Mouse (Mus musculus) kidney, postnatal 10 days (tissue): ENCODE measurements around the gene Card14.
A peak's percentile ranks its signal among the peaks of the same experiment; 100 is the strongest.
"Not testable (repeated sequence)": the region's sequence is repeated elsewhere in the genome, so short reads cannot be mapped to it uniquely, and the experiment has no call there.

Experiments used
- DNase-seq: peaks from one replicate; pipeline ENCODE4 v3.0.0; 2021; ENCODE audit warnings: mixed read lengths

Card14 gene

DNA sequence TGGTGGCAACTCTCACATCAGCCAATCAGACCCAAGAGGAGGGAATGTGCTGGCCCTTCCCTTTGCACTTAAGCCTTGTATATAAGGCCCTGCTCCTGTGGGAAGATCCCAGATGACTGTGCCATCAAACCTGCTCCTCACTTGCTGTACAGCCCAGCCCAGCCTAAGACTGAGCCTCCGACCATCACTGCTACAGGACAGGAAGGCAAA is at the start of gene Card14:
TSS of gene Card14 (plus strand) at position 111 of the 210 bp plus-strand sequence.
- no peak for DNase-seq

DNA sequence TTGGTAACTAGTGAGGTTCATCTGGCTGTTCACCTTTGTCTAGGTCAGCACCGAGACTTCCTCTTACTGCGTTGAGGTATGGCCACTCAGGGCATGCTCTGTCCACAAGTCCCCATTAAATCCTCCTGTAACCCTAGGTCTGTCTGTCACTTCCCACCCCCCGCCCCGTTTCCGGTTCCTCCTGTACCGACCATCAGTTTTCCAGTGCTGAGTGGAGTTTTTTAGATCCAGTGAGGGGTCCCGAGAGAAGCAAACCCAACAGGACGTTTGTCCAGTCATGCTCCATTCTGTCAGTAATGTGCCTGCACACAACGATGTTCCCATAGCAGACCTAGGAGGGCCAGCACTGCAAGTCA is 49.4 kb upstream of the Card14 start:
- peak; percentile 39 for DNase-seq

DNA sequence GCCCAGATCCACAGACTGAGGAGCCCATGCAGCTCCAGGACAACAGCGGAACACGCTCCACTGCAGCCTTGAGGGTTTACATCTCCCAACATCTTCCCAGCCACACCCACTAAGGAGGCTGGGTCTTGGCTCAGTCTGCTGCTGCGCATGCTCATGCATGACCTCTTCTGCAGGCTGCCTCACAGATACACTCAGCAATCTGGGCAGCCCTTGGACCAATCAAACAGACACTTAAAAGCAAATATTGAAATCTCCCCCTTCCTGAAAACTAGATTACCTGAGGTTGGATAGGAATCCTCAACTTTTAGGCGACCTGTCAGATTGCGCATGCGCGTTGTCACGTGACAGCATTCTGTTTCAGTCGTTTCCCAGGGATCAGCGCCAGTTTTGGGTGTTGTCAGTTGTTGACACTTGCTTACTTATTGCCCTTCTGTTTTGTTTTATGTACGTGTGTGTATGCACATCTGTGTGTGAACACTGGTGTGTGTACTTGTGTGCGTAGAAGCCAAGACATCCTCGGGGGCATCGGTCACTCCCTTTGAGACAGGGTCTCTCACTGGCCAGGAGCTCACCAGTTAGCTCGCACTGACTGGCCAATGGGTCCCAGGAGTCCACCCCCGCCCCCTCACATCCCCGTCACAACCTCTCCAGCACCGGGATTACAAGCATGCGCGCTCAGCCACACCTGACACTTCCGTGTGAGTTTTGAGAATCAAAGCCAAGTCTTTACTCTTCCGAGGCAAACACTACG is 48.8 kb upstream of the Card14 start:
- peak; percentile 81 for DNase-seq

DNA sequence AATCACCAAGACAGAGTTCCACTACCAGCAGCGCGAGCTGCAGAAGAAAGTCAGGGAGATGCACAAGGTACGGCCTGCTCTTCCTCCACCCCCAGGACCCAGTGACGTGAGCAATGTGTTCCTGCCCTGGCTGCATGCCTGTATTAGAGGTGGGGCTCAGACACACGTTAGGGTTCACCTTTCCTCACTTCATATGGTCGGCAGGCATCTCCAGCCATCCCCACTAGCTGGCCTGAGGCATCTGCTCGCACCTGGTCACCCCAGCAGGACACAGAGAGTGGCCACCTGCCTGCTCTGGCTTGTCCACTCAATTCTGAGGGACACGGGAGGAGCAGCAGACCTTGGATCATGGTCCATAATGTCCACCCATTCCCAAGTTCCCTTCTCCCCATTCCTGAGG is 47.6 kb upstream of the Card14 start:
- no peak for DNase-seq

DNA sequence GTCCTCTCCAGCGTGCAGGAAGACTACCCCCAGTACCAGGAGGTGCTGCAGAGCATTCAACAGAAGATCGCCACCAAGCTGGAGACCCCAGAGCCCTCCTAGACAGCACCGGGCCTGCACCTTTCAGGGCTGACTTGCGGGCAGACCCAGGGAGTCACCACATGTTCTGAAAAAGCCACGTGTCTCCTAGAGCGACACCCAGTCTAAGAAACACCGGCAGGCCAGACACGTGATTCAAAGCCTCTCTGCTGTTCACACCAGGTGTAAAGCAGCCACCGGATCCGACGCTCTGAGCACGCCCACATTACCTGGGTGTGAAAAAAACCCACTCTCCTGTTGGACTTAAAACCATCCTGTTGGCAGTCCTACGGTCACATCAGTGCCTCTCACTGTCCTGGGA is 43.2 kb upstream of the Card14 start:
- DNase-seq = no peak

DNA sequence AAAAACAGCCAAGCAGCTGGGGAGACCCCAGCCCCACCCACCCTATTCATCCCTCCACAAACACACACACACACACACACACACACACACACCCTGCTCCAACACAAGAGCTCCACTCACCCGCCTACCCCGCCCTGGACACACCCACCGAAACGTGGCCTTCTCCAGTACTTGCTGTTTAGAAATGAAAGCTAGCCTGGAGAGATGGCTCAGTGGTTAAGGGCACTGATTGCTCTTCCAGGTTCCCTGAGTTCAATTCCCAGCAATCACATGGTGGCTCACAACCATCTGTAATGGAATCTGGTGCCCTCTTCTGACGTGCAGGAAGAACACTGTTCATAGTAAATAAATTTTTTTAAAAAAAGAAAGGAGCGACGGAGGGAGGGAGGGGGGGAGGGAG is 41.8 kb upstream of the Card14 start:
- DNase-seq = no peak

DNA sequence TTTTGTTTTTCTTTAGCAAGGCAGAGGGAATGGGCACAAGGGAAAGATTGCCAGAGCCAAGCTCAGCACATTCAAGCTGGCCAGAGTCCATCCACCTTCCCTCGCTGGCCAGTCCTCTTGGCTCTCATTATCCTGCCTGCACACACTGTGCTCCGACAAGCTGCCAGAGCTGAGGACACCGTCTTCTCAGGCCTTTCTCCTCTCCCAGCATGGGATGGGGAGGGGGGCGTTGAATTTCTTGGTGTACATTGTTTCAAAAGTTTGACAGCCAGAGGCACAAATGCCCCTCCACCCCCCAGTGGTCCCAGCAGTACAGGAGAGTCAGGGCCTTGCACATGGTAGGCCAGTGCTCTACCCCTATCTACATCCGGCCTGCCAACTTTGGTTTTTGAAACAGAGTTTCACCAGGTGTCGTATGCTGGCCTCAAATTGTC is 40.3 kb upstream of the Card14 start:
- peak; percentile 73 for DNase-seq

DNA sequence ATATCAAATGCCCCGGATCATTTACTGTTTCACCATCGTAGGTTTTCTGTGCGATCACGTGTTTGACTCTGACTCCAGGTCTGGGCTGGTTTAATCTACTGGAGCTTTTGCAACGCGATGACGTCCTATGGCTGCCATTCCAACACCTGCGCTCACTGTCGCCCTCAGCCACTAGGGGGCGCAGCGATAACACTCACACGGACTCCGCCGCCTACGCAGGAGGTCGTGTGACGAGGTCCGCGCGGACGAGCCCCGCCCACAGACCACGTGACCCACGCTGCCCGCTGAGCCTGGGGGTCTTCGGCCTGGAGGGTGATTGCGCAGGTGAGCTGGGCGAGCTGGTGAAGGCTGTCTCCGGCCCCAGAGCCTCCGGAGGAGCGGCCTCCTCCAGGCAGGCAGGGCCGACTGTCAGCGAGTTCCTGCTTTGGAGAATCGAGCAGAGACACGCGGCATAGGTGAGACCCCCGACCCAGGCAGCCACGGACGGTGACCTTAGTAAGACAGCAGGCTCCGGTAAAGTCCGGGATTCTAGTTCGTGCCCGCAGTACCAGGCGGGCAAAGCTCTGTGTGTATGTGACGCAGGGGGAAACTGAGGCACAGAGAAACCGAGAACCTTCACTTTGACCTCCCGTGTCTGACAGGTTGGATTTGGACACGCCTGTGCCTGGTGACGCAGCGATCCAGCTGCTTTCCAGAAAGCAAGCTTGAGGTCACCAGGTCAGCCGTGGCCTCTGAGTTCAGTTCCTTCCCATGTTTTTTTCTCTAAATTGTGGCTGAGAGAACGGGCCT is 39.6 kb upstream of the Card14 start, which contains the start of gene Gaa:
TSS of gene Gaa (plus strand) at position 120 of the 789 bp plus-strand sequence.
- DNase-seq = peak; percentile 97

DNA sequence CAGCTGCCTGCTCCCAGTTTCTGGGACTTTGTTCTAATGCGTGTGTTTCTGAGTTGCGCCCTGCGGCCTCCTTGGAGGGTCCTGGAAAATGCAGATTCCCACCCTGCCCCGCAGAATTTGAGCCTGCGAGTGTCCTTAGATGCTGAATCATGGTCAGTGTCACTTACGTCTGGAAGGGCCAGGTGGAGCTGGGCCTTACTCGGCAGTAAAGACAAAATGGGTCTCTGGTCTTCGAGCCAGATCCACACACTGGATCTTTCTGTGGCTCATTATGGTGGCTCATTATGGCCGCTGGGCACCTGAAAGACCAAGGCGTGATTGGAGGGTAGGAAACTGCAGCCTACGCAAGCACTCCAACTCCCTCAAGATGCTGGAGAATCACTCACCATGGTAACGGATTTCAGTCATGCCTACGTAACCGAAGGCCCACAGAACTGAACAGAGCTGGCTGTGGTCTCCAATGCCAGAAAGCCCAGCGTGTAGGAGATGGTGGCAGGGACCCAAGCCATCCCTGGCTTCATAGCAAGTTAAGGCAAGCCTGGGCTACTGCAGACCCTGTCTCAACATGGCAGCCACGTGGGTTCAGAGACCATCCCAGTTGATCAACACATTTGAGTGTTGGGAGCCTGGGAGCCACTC is 38.9 kb upstream of the Card14 start:
- DNase-seq = no peak

DNA sequence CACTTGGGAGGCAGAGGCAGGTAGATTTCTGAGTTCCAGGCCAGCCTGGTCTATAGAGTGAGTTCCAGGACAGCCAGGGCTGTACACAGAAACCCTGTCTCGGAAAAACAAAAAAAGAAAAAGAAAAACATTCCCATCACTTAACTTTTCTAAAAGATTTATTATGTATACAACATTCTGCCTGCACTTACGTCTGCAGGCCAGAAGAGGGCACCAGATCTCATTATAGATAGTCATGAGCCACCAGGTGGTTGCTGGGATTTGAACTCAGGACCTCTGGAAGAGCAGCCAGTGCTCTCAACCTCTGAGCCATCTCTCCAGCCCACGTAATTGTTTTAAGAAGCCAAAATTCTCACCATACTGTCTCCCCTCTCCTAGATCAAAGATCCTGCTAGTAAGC is 35.1 kb upstream of the Card14 start:
- DNase-seq = not testable (repeated sequence)

DNA sequence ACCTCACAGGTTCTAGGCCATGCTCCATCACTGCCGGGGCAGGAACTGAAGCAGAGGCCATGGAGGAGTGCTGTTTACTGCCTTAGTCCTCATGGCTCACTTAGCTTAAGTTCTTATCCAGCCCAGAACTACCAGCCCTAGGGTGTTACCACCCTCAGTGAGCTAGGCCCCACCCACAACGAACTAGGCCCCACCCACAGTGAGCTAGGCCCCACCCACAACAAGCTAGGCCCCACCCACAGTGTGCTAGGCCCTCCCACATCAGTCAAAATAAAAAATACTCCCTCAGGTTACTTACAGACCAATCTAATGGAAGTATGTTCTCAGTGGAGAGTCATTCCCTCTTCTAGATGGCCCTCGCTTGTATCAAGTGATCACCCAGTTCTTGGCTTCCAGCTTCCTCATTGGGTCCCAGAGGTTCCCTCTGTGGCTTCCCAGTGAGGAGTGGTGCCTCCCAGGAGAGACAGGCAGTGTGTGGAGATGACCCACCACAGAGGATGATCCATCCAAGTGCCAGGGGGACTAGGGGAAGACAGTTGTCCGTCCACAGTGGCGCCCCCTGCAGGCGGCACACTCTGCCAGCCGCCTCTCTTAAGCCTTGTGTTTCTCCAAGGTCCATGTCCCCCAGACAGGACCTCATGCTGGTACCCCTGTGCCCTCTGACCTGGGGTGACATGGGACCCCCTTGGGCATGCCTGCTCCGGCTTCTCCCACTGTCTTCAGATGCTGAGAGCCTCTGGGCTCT is 34.2 kb upstream of the Card14 start:
- no peak for DNase-seq

DNA sequence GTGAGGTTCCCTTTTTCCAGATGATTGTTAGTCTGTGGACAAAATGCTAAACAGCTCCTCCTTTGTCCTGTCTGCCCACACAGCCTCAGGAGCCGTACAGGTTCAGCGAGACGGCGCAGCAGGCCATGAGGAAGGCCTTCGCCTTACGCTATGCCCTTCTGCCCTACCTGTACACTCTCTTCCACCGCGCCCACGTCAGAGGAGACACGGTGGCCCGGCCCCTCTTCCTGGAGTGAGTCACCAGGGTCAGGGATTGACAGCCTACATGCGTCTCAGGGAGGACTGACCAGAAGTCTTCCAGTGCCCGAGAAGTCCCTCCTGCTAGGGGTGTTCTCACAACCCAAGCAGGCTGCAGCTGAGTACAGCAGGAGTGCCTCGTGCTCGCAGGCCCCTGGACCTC is 26.5 kb upstream of the Card14 start:
- no peak for DNase-seq

DNA sequence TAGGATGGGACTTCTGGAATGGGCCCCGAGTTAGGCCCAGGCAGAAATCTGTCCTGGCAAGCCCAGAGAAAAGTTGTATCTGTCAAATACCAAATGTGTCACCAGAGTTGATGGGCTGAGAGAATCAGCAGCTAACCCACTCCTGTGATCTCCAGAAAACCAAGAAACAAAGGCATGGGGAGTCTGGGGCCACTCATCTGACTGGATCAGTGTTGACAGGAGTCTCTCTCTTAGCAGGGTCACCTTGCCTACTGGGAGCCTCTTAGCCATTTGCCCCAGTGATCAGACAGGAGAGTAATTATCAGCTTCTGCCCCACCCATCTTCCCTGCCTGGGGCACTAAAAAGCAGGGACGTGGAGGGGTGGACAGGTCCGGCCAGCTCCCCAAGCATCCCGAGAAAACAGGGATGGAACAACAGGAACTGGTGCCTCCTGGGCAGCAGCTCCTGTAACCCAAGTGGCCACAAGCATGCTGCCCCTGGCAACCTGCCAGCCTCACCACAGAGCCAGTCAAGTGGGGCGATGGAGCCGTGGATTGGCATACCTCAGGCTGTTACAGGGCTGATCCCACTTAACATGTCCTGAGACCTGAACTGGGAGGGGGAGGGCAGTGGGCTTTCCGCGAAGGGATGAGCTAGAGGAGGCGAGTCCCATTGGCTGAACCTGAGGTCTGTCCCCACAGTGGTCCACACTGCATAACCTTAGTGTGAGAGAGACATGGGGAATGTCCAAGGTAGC is 21.6 kb upstream of the Card14 start:
- peak; percentile 66 for DNase-seq

DNA sequence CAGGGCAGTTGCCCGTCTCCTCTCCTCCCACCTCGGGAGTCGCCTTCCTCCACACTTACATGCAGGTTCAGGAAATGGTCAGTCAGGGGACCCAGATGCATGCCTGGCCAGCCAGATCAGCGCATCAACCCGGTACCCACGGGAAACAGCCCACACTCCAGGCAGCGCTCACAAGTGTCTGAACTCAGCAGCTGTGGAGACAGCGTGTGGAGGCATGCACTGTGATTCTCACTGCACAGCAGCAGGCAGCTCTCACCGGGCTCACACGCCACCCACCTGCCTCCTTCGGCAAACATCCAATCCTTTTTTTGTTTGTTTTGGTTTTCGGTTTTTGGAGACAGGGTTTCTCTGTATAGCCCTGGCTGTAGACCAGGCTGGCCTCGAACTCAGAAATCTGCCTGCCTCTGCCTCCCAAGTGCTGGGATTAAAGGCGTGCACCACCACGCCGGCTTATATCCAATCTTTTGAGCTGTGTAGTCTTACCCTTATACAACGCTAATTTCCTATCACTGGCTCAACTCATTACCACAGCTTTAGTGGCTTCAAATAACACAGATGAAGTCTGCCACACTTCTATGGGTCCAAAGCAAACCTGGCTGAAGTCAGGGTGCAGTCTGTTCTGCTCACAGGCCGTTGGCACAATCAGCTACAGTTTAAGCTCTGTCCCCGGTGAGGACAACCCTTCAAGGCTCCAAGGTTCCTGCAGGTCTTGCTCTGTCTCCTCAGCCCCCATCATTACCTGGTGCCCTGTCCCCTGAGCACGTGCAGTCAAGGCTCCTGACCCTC is 20.2 kb upstream of the Card14 start:
- DNase-seq = no peak

DNA sequence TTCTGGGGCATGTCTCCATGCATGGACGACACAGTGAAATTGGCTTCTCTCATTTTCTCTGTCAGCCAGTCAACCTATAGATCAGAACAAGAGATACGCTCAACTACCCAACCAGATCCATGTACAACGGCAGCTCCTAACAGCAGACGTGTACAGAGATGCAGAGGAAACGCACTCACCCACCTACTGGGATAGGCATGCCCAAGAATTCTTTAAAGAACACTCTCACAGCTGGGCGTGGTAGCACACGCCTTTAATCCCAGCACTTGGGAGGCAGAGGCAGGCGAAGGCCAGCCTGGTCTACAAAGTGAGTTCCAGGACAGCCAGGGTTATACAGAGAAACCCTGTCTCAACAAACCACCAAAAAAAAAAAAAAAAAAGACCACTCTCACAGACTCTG is 14.7 kb upstream of the Card14 start:
- not testable (repeated sequence) for DNase-seq

DNA sequence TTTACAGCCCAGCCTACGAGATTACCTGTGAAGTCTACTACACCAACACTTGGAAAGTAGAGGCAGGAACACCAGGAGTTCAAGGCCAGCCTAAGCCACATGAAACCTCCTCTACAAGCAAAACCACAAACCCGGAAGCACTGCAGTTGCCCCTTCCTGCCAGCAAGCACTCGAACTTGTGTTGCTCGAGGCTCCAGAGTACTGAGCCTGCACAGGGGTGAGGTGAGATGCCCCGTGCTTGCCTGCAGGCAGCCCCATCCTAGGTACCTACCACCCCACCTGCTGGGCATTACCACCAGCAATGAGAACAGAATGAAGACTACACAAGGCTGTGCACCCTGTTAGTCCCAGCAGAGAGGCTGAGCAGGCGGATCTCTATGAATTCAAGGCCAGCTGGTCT is 9.6 kb upstream of the Card14 start:
- DNase-seq = no peak

DNA sequence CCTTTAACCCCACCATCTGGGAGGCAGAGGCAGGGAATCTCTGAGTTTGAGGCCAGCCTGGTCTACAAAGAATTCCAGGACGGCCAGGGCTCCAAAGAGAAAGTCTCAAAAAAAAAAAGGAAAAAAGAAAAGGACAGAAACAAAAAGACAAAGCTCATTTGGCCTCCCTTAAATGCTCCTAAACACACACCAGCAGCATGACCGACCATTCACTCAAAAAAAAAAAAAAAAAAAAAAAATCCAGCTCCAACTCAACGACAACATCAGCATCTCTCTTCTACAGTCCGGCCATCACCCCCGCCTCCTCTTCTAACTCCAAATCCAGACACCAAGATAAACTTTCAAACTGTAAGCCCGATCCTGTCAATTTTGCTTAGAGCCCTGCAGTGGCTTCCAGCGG is 8.7 kb upstream of the Card14 start:
- no peak for DNase-seq

DNA sequence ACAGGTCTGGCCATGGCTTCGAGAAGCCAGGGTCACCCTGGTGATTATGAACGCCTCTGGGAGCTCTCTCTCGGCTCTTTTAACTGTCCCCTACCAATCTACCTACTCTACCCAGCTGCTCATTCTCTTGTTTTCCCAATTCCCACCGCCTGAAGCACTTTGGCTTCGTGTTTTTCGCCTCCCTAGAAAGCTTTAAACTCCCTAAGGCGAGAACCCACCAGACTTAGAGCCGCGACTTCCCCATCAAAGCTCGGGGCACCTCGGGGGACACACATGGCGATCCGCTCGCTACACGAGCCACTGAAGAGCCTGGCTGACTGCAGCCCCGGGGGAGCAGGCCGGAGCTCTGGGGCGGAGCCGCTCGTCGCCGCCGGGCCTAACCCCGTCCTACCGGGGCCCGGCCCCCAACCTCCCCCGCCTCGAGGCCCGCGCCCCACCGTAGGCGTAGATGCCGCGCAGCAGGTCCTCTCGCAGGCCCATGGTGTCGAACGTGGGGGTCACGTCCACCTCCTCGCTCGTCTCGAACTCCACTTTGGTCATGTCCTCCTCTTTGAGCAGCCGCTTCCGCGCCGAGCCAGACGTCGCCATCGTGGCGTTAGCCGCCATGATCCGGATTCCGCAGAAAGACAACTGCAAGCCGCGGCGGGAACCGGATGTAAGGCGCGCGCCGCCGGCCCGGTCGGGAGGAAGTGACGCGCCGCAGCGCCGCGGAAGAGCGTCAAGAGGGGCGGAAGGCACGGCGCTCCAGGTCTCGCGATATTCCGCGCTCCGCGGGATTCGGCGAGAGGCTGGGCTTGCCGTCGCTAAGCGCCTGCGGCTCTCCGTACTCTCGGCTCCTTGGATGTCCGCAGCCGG is 8.0 kb upstream of the Card14 start, which contains the start of gene Eif4a3:
TSS of gene Eif4a3 (minus strand) at position 699 of the 855 bp plus-strand sequence.
- DNase-seq = peak; percentile 99

DNA sequence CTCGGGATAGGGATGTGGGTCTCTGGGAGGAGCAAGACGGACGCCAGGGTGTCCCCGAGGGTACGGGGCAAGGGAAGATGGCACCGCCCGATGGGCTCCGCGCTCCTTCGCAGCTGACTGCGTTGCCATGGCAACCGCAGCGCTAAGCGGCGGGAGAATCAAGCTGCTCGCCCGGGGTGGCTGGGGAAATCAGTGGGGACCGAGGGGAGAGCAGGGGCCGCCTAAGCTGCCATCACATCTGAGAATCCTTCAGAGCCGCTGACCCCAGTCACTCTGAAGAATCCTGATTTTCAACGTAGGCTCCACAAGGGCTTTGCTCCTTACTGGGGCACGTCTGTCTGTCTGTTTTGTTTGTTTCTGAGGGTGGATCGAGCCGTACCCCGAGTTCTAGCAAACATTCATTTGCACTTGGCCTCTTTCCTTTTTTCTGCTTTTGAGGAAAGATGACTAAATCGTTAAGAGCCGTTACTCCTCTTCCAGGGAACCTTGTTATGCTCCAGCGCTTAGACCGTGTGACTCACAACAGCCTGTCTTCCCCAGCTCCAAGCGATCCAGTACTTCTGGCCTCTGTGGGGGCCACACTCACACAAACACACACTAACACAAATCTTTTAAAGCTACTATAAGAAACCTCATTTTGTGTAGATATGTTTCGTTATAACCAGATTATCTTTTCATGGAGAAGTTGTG is 7.2 kb upstream of the Card14 start:
- no peak for DNase-seq

DNA sequence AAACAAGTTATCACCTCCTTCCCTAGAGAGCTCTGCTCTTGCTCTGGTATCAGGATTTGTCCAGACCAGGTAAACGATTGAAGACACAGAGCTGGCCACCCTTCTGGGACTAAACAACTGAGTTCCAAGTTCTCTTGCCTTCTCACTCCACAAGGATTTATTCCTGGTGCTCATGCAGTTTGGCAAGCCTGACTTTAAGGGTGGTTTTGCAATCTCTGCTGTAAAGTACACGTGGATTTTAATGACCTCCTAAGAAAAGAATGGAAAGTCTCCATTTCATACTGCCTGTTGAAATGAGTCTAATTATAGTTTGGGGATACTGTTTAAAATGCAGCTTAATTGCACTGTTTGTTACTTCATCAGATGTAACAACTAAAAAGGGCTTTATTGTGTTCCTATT is 6.6 kb upstream of the Card14 start:
- DNase-seq = no peak
